In the genomic region with DNA sequence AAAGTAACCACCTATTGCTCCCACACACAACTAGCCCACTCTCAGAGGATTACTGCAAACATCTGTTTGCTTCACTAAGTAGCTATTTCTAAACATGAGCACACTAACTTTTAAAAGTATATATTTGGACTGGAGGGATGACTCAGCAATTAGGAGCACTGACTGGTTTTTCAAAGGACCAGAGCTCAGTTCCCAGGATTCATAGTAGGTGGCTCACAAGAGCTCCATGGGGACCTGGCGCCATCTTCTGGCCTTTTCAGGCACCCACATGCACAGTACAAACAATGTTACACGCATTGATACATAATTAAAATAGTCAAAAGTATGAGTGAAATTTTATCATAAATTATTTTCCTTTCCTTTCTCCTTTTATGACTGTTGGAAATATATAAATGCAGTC, we compare ENCODE assay signal across 9 mouse cellular contexts. TPM values are rescaled to one million over a fixed set of nuclear protein-coding genes. Genes with fewer than 3 reads are reported as not detected.
A peak's percentile ranks its signal among the peaks of the same experiment; 100 is the strongest.
DNase-seq lines count a peak whose midpoint lies in the region; ATAC-seq lines count a peak whose summit lies in the region.
"Had no signal": no experiment of that assay in that cellular context is flagged by ENCODE, and none has a peak within 500 bp of the region (broad histone marks: within the 10 kb centered on the region; RNA-seq: fewer than 3 reads in every experiment).

No protein-coding gene starts in this region.

- H3K27me3 ChIP-seq in kidney, embryonic 14.5 days (ENCODE audit: control insufficient read depth, insufficient read depth, low read length), result no peaks in the 10 kb centered on the region
- H3K27me3 ChIP-seq in midbrain, embryonic 11.5 days (ENCODE audit: control insufficient read depth, insufficient read depth, low read length), result no peaks in the 10 kb centered on the region
- no peaks in the 10 kb centered on the region for H3K27me3 ChIP-seq in neural tube, embryonic 15.5 days (replicated peaks)
- H3K27me3 ChIP-seq: lung, embryonic 15.5 days had no signal

- no peaks in the 10 kb centered on the region for H3K4me1 ChIP-seq in kidney, embryonic 14.5 days (ENCODE audit: control insufficient read depth, insufficient read depth, low read length)
- H3K4me1 ChIP-seq in midbrain, embryonic 11.5 days (ENCODE audit: control insufficient read depth, insufficient read depth, low read length), result no peaks in the 10 kb centered on the region
- H3K4me1 ChIP-seq in neural tube, embryonic 15.5 days, result no peaks in the 10 kb centered on the region
- H3K4me1 ChIP-seq: lung, embryonic 15.5 days had no signal

- peak; percentile 54 for DNase-seq in kidney, adult 9 months
- peak; percentile 36 for DNase-seq in MEL-GATA-1-ER (ENCODE audit: extremely low read depth, low read depth)
- DNase-seq in c-Kit-positive CD71-positive TER-119-negative erythroid progenitor cells, embryonic 14.5 days (ENCODE audit: low read depth), result peak; percentile 44
- DNase-seq in lung, postnatal 14 days, result peak; percentile 43
- no peak for DNase-seq in frontal cortex, postnatal 10 days (ENCODE audit: low spot score in 2 of 2)
- no peak for DNase-seq in midbrain, embryonic 11.5 days (ENCODE audit: low spot score, missing footprints)

- H3K9ac ChIP-seq in kidney, embryonic 14.5 days (ENCODE audit: low read depth, low read length), result no peak overlapping the region
- no peak overlapping the region for H3K9ac ChIP-seq in midbrain, embryonic 11.5 days (ENCODE audit: low read length)
- no peak overlapping the region for H3K9ac ChIP-seq in neural tube, embryonic 15.5 days (replicated peaks)
- H3K9ac ChIP-seq: lung, embryonic 15.5 days had no signal

- no peaks in the 10 kb centered on the region for H3K9me3 ChIP-seq in kidney, embryonic 14.5 days (ENCODE audit: control insufficient read depth, low read length)
- H3K9me3 ChIP-seq in midbrain, embryonic 11.5 days (ENCODE audit: control insufficient read depth, low read length), result no peaks in the 10 kb centered on the region; the same call in 1 of the 2 replicates
- no peaks in the 10 kb centered on the region for H3K9me3 ChIP-seq in neural tube, embryonic 15.5 days (replicated peaks)
- H3K9me3 ChIP-seq: lung, embryonic 15.5 days had no signal

- H3K27ac ChIP-seq in kidney, embryonic 14.5 days (ENCODE audit: low read depth, low read length), result no peak overlapping the region
- H3K27ac ChIP-seq in midbrain, embryonic 11.5 days (ENCODE audit: low read depth, low read length), result no peak overlapping the region
- no peak overlapping the region for H3K27ac ChIP-seq in neural tube, embryonic 15.5 days (replicated peaks)
- H3K27ac ChIP-seq: lung, embryonic 15.5 days had no signal

- H3K4me2 ChIP-seq in kidney, embryonic 14.5 days (replicated peaks; ENCODE audit: low read depth, low read length), result no peak overlapping the region
- H3K4me2 ChIP-seq in midbrain, embryonic 11.5 days, result no peak overlapping the region
- H3K4me2 ChIP-seq in neural tube, embryonic 15.5 days, result no peak overlapping the region
- H3K4me2 ChIP-seq: lung, embryonic 15.5 days had no signal

- 38% methylated on average over 2 of the region's 2 CpGs for WGBS in kidney, embryonic 14.5 days
- 25% methylated on average over 2 of the region's 2 CpGs for WGBS in midbrain, embryonic 11.5 days
- WGBS in neural tube, embryonic 15.5 days, result 26% methylated on average over 2 of the region's 2 CpGs

- no peak for ATAC-seq in kidney, embryonic 14.5 days (ENCODE audit: low FRiP score, low TSS enrichment)
- no peak for ATAC-seq in midbrain, embryonic 11.5 days (ENCODE audit: low FRiP score)
- no peak for ATAC-seq in neural tube, embryonic 15.5 days (ENCODE audit: low FRiP score)

- H3K4me3 ChIP-seq in kidney, embryonic 14.5 days (ENCODE audit: low read length), result no peak overlapping the region
- no peak overlapping the region for H3K4me3 ChIP-seq in midbrain, embryonic 11.5 days (ENCODE audit: low read depth, low read length)
- no peak overlapping the region for H3K4me3 ChIP-seq in neural tube, embryonic 15.5 days (replicated peaks)
- H3K4me3 ChIP-seq: lung, embryonic 15.5 days had no signal

- no peaks in the 10 kb centered on the region for H3K36me3 ChIP-seq in kidney, embryonic 14.5 days (ENCODE audit: control insufficient read depth, insufficient read depth, low read length)
- H3K36me3 ChIP-seq in midbrain, embryonic 11.5 days (ENCODE audit: control insufficient read depth, insufficient read depth, low read length), result no peaks in the 10 kb centered on the region
- no peaks in the 10 kb centered on the region for H3K36me3 ChIP-seq in neural tube, embryonic 15.5 days
- H3K36me3 ChIP-seq: lung, embryonic 15.5 days had no signal

RNA-seq across cellular contexts. Expression of a gene that starts 46.8 kb away (rescaled TPM):
- 46.7 and 50.8 TPM in 2 replicates for polyA plus RNA-seq in kidney, embryonic 14.5 days (2014; fragmentation: Nextera tagmentation; extraction: Ambion mirVana)
- polyA plus RNA-seq in midbrain, embryonic 11.5 days (2014; fragmentation: Nextera tagmentation; extraction: Ambion mirVana), result 48.0 and 51.6 TPM in 2 replicates
- 30.9 and 34.7 TPM in 2 replicates for polyA plus RNA-seq in neural tube, embryonic 15.5 days (2015; fragmentation: Nextera tagmentation; extraction: Ambion mirVana)

RNA-seq across cellular contexts. Expression of a gene that starts 46.9 kb away (rescaled TPM):
- polyA plus RNA-seq in kidney, embryonic 14.5 days (2014; fragmentation: Nextera tagmentation; extraction: Ambion mirVana), result 38.9 and 92.4 TPM in 2 replicates
- polyA plus RNA-seq in midbrain, embryonic 11.5 days (2014; fragmentation: Nextera tagmentation; extraction: Ambion mirVana), result 73.7 and 82.0 TPM in 2 replicates
- 20.2 and 31.3 TPM in 2 replicates for polyA plus RNA-seq in neural tube, embryonic 15.5 days (2015; fragmentation: Nextera tagmentation; extraction: Ambion mirVana)

RNA-seq across cellular contexts. Expression of a gene that starts 59.3 kb away (rescaled TPM):
- polyA plus RNA-seq in kidney, embryonic 14.5 days (2014; fragmentation: Nextera tagmentation; extraction: Ambion mirVana), result 0.13 and 0.45 TPM in 2 replicates
- 0.52 and 0.68 TPM in 2 replicates for polyA plus RNA-seq in midbrain, embryonic 11.5 days (2014; fragmentation: Nextera tagmentation; extraction: Ambion mirVana)
- polyA plus RNA-seq in neural tube, embryonic 15.5 days (2015; fragmentation: Nextera tagmentation; extraction: Ambion mirVana), result 0.27 and 0.57 TPM in 2 replicates

Comparison
In these comparisons a context has a peak if more than half of its experiments do, and no peak if none do; other contexts are left out.
1. DNase-seq: peak in kidney, adult 9 months (single experiment), MEL-GATA-1-ER (single experiment), c-Kit-positive CD71-positive TER-119-negative erythroid progenitor cells, embryonic 14.5 days (single experiment) and lung, postnatal 14 days (single experiment); none in frontal cortex, postnatal 10 days (0 of 2) and midbrain, embryonic 11.5 days (single experiment).